Mouse (Mus musculus) intestine, postnatal 0 days (tissue): Measurements from ENCODE around the gene Copg2. TPM values are rescaled to one million over a fixed set of nuclear protein-coding genes. Genes with fewer than 3 reads are reported as not detected.

Experiments used
- ATAC-seq: fragments of 200-750 bp; cut with Nextera tagmentation; 2 replicates; pipeline ENCODE4 v1.8.0; 2017; ENCODE audit warnings: mild to moderate bottlenecking, moderate TSS enrichment, moderate library complexity
- H3K27ac ChIP-seq: fragments of 300-500 bp; sonication (generic); 2 replicates; pipeline ENCODE4 v1.5.1; 2014; ENCODE audit warnings: mild to moderate bottlenecking, low read depth, low read length, moderate library complexity
- H3K27me3 ChIP-seq: fragments of 300-500 bp; sonication (generic); replicated peaks from 2 replicates; pipeline ENCODE4 v1.6.1; 2014; ENCODE audit warnings: low read length, mixed read lengths; ENCODE audit not compliant: control insufficient read depth, insufficient read depth
- H3K36me3 ChIP-seq: fragments of 300-500 bp; sonication (generic); 2 replicates; pipeline ENCODE4 v1.6.1; 2014; ENCODE audit warnings: mild to moderate bottlenecking, moderate library complexity; ENCODE audit not compliant: control insufficient read depth, insufficient read depth
- H3K4me1 ChIP-seq: fragments of 300-500 bp; sonication (generic); replicated peaks from 2 replicates; pipeline ENCODE4 v1.6.1; 2014; ENCODE audit warnings: antibody characterized with exemption, low read length, mixed read lengths; ENCODE audit not compliant: control insufficient read depth, insufficient read depth
- H3K4me2 ChIP-seq: fragments of 300-500 bp; sonication (generic); replicated peaks from 2 replicates; pipeline ENCODE4 v1.6.1; 2014; ENCODE audit warnings: low read depth, mild to moderate bottlenecking, moderate library complexity
- H3K4me3 ChIP-seq: fragments of 300-500 bp; sonication (generic); 2 replicates; pipeline ENCODE4 v1.5.1; 2014; ENCODE audit warnings: low read depth, low read length
- H3K9ac ChIP-seq: fragments of 300-500 bp; sonication (generic); 2 replicates; pipeline ENCODE4 v1.6.1; 2014; ENCODE audit warnings: mild to moderate bottlenecking, low read depth, low read length
- H3K9me3 ChIP-seq: fragments of 300-500 bp; sonication (generic); 2 replicates; pipeline ENCODE4 v1.6.1; 2016; ENCODE audit warnings: mixed run types; ENCODE audit not compliant: control insufficient read depth
- CTCF ChIP-seq: sonication (generic); IDR thresholded peaks from 2 replicates; pipeline ENCODE4 v1.5.1; 2016; ENCODE audit warnings: low read depth, mild to moderate bottlenecking, control low read depth, antibody characterized with exemption, moderate library complexity
- WGBS: fragments of 180-500 bp; shearing (Covaris S2); extraction: QIAGEN DNeasy Blood & Tissue Kit; methylation state at CpG from one replicate; pipeline ENCODE4 v1.1.7; 2014; 5-methylcytosine and 5-hydroxymethylcytosine counted together
- polyA plus RNA-seq: library from polyadenylated mRNA; unstranded; fragments of >200 nt; fragmentation: Nextera tagmentation; extraction: Ambion mirVana; gene quantifications from 2 replicates; pipeline ENCODE4 v1.2.1, GENCODE M21; 2015

The Copg2 gene
- polyA plus RNA-seq, 1 experiment from 2014 or later, result 9.8 TPM

DNA sequence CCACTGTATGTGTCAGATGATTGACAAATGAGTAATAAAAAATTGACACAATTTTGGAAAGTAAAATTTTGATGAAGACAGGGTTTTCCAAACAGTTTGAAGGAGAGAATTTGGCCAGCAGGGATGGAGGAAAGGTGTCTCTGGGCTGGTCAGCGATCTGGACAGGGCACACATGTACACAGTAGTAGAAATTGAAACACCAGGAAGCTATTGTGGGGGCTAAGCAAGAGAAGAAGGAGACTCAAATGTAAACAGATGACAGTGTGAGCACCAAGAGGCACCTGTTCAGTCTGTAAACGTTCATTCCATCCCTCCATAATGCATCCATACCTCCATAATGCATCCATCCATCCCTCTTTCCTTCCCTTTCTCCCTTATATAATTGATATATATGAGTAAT is 145.4 kb downstream of the Copg2 start:
- no peak for ATAC-seq
- TF ChIP-seq CTCF, result no peak
- no peaks in the 10 kb centered on the region for H3K4me1 ChIP-seq
- H3K4me2 ChIP-seq, result no peak overlapping the region
- no peaks in the 10 kb centered on the region for H3K9me3 ChIP-seq
- no peaks in the 10 kb centered on the region for H3K27me3 ChIP-seq
- WGBS, result 72% methylated on average over 2 of the region's 2 CpGs
- peaks cover 26% of the 10 kb centered on the region for H3K36me3 ChIP-seq
- no peak overlapping the region for H3K27ac ChIP-seq
- H3K9ac ChIP-seq, result no peak overlapping the region
- H3K4me3 ChIP-seq, result no peak overlapping the region

DNA sequence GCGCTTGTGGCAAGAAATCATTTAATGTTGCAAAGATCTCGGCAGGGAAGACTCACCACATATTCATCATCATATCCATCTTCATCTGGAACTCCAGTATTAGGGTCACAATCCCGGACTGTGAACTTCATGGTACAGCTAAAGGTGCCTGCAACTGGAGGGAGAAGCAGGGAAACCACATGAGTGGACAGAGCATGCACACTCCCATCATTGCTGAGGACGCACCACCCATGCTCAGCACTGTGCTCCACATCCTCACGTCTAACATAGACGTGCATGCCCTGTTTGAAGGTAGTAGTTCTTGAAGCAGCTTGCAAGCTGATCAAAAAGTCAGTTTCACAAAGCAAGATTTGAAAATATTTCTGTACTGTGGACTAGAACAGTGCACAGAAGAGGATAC is 146.1 kb downstream of the Copg2 start:
- no peak overlapping the region for H3K4me3 ChIP-seq
- no peak overlapping the region for H3K9ac ChIP-seq
- 79% methylated on average over 6 of the region's 6 CpGs for WGBS
- H3K4me1 ChIP-seq, result no peaks in the 10 kb centered on the region
- no peaks in the 10 kb centered on the region for H3K9me3 ChIP-seq
- no peak for ATAC-seq
- H3K27me3 ChIP-seq, result no peaks in the 10 kb centered on the region
- H3K4me2 ChIP-seq, result no peak overlapping the region
- H3K27ac ChIP-seq, result no peak overlapping the region
- no peak for TF ChIP-seq CTCF
- peaks cover 26% of the 10 kb centered on the region for H3K36me3 ChIP-seq

DNA sequence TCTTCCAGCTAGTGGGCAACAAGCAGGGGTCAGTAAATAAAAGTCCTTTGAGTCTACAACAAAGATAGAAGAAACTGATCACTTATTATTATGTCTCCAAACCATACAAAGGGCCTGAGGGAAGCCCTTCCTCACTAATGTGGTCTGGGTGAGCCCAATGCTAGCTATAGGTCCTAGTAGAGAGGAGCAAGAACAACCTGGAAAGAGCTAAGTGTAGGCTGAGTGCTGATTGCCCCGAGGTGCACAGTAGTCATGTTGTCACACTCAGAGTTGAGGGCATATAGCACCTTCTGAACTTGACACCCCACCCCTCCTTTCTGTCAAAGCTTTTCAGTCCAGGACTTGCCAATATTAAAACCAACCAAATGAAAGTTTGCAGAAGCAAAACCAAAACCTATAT is 146.7 kb downstream of the Copg2 start:
- H3K27me3 ChIP-seq, result no peaks in the 10 kb centered on the region
- H3K4me3 ChIP-seq, result no peak overlapping the region
- H3K4me2 ChIP-seq, result no peak overlapping the region
- ATAC-seq, result no peak
- H3K9ac ChIP-seq, result no peak overlapping the region
- H3K27ac ChIP-seq, result no peak overlapping the region
- no peaks in the 10 kb centered on the region for H3K9me3 ChIP-seq
- TF ChIP-seq CTCF, result no peak
- H3K4me1 ChIP-seq, result no peaks in the 10 kb centered on the region
- WGBS, result 79% methylated on average over 1 of the region's 1 CpGs
- peaks cover 26% of the 10 kb centered on the region for H3K36me3 ChIP-seq

DNA sequence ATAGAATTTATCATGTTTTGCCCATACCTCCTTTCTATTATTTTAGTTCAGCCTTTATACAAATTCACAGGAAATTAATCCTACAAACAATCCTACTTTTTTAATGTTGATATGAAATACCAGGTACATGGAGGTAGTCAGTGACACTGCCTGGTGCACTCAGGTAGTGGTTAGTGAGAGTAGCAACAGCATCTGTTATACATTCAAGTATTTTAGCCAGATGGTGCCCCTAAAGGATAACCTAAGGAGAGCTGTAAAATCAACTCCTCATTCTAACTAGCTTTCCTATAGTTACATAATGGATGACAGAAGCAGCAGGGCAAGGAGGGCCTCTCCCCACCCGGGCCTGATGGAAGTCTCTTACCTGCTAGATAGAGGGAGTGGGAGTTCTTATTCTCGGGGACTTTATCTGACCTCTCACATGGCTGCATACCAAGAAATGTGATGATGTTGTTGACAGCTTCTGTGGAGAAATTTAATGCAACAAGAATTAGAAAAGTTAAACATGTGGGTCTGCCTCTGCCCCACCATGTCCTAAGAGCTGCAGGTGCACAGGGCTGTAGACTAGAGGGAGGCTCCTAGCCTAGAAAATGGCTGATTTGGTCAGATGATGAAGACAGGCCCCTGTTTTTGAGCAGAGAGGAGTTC is 147.4 kb downstream of the Copg2 start:
- no peak overlapping the region for H3K4me2 ChIP-seq
- no peaks in the 10 kb centered on the region for H3K9me3 ChIP-seq
- H3K36me3 ChIP-seq, result peaks cover 28% of the 10 kb centered on the region
- no peaks in the 10 kb centered on the region for H3K27me3 ChIP-seq
- TF ChIP-seq CTCF, result no peak
- no peak for ATAC-seq
- 62% methylated on average over 2 of the region's 2 CpGs for WGBS
- H3K27ac ChIP-seq, result no peak overlapping the region
- no peaks in the 10 kb centered on the region for H3K4me1 ChIP-seq
- no peak overlapping the region for H3K9ac ChIP-seq
- no peak overlapping the region for H3K4me3 ChIP-seq

DNA sequence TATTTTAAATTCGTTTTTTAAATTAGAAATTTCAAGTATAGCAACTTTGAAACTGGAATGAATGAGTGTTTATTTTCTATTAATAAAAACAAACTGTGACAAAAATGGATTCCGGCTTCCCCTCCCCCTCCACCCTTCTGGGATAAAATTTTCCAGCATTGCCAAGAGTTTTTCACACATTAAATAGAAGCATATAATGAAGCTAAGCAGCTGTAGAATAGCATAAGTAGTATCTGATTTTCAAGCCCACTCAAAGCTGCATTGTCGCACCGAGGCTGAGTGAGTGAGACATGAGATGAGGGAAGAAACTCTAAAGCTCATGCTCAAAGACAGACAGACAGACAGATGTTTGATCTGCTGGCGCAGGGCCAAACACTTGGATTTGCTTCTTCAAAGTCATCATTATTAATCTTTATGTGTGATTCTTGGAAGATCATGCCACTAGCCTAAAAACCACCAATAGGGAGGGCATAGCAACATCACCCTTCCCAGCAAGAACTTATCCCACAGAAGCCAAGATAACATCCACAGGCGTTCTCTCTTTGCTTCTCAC is 148.2 kb downstream of the Copg2 start:
- peaks cover 33% of the 10 kb centered on the region for H3K36me3 ChIP-seq

DNA sequence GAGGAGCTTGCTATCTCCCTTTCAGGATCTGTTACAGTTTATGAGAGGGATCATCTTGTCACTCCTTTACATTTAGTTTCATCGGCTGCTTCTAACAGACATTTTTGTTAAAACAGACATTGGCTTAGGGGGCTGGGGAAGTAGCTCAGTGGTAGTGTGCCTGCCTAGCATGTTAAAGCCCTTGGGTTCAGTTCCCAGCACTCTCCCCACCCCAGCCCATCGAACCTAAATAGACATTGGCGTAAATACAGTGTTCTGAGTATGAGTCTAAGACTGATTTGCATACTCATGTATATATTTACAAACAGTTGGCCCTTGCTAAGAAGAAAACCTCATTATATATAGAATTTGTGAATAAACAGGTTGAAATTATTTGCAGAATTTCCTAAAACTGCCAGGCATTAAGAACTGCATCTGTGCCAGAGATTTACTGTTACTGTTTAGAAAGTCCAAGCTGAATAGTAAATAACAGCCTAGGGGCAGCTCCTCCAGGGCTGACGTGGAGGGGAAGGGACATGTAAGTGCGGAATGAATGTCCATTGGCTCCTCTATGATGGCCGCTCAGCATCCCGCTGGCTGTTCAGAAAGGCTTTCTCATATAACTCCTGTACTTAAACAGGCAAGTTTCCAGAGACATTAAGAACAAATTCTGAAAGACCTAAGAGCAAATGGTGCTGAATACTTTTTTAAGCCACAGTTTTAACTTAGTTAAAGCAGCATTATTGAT is 148.8 kb downstream of the Copg2 start:
- Histone ChIP-seq H3K9ac (no peak overlapping the region), H3K27me3 (no peaks in the 10 kb centered on the region), H3K36me3 (peaks cover 34% of the 10 kb centered on the region), H3K4me3 (no peak overlapping the region), H3K4me1 (no peaks in the 10 kb centered on the region), H3K4me2 (no peak overlapping the region), H3K9me3 (no peaks in the 10 kb centered on the region), H3K27ac (no peak overlapping the region)
- WGBS, result 76% methylated on average over 7 of the region's 7 CpGs
- ATAC-seq, result no peak
- no peak for TF ChIP-seq CTCF

More for the DNA sequence above, 148.2 kb downstream of the Copg2 start:
- H3K9me3 ChIP-seq, result no peaks in the 10 kb centered on the region
- H3K9ac ChIP-seq, result no peak overlapping the region
- ATAC-seq, result no peak
- no peak for TF ChIP-seq CTCF
- no peak overlapping the region for H3K4me3 ChIP-seq
- WGBS, result 76% methylated on average over 6 of the region's 6 CpGs
- no peak overlapping the region for H3K27ac ChIP-seq
- H3K4me2 ChIP-seq, result no peak overlapping the region
- H3K27me3 ChIP-seq, result no peaks in the 10 kb centered on the region
- no peaks in the 10 kb centered on the region for H3K4me1 ChIP-seq
